ENCODE assay signal across 16 mouse cellular contexts in the genomic region with DNA sequence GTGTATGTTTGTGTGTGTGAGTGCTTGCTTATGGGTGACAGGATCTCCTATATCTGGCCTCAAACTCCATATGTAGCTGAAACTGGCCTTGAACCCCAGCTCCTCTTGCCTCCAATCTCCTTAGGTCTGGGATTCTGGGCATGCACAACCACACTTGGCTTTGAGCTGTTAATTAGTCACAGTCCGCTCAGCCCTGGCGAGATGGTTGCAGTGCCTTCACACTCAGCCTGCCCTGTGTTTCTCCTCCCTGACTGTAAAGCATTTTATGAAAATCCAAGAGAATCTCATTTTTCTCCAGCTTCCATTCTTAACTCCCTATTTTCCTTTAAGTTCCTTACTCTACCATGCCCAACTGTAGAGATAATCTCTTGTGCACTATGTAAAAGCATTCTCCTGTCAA.
"Had no signal": no experiment of that assay in that cellular context is flagged by ENCODE, and none has a peak within 500 bp of the region (broad histone marks: within the 10 kb centered on the region; RNA-seq: fewer than 3 reads in every experiment).

No protein-coding gene starts in this region.

- H3K9ac ChIP-seq: lung, embryonic 15.5 days; midbrain, embryonic 12.5 days; neural tube, embryonic 12.5 days; stomach, embryonic 15.5 days had no signal

- H3K4me3 ChIP-seq: lung, embryonic 15.5 days; megakaryocyte, embryonic 14.5 days; midbrain, embryonic 12.5 days; neural tube, embryonic 12.5 days; stomach, embryonic 15.5 days had no signal

- H3K4me1 ChIP-seq: megakaryocyte, embryonic 14.5 days; midbrain, embryonic 12.5 days; neural tube, embryonic 12.5 days had no signal

- H3K36me3 ChIP-seq: lung, embryonic 15.5 days; midbrain, embryonic 12.5 days; neural tube, embryonic 12.5 days; stomach, embryonic 15.5 days had no signal

- H3K27ac ChIP-seq: lung, embryonic 15.5 days; macrophage; midbrain, embryonic 12.5 days; neural tube, embryonic 12.5 days; stomach, embryonic 15.5 days; stomach, postnatal 0 days had no signal

- H3K4me2 ChIP-seq: lung, embryonic 15.5 days; midbrain, embryonic 12.5 days; neural tube, embryonic 12.5 days; stomach, embryonic 15.5 days had no signal

- H3K9me3 ChIP-seq: lung, embryonic 15.5 days; midbrain, embryonic 12.5 days; neural tube, embryonic 12.5 days; stomach, embryonic 15.5 days had no signal

- ATAC-seq: midbrain, embryonic 16.5 days had no signal

- H3K27me3 ChIP-seq: lung, embryonic 15.5 days; megakaryocyte, embryonic 14.5 days; midbrain, embryonic 12.5 days; neural tube, embryonic 12.5 days; stomach, embryonic 15.5 days had no signal

- DNase-seq: lung, adult 2 months; lung, postnatal 14 days; lung, postnatal 36 days; midbrain, embryonic 14.5 days; right cerebral cortex, postnatal 14 days; thymus, adult 2 months; thymus, postnatal 25 days; thymus, postnatal 4 days had no signal
